Mouse (Mus musculus): ENCODE results near the gene Nf1.

The Nf1 gene

DNA sequence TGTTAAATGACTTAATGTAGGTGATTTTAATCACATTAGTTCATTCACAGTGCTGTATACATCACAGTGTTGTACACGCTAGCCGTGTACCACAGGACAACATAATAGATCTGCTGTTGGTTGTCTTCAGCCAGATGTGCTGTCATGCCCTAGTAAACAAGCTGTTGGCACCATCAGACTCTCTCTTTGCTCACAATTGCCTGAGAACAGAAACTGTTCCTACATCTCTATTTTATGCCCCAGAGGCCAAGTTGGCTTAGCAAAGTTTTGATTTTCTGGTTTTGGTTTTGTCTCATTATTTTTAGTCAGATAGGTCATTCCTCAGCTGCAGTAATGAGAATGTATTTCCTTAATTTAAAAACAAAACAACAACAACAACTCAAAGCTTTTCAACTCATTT is 190.2 kb downstream of the Nf1 start:
- DNase-seq = no peak

DNA sequence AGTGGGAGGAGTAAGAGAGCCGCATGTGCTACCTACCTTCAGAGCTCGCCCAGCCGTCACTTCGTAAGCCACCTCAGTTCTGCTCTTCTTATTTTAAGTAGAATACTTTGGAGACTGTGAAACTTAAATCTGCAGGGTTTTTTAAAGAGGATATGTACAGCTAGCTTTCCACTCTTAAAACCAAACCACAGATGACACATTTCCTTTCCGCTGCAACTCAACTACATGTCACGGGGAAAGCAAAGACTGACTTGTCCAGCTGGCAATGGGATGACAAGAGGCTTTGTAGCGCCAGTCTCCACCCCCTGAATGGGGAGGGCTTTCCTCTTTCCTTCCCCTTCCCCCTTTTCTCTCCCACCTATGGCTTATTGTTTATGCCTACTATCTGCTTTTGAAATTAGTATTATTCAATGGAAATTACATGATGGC is 190.9 kb downstream of the Nf1 start, which contains the start of the genes Evi2 and Evi2a:
Gene Evi2 (minus strand): TSS at position 257 of the 429 bp plus-strand sequence.
Gene Evi2a (minus strand): TSS at position 277 of the 429 bp plus-strand sequence.
- DNase-seq = peak; percentile 15

DNA sequence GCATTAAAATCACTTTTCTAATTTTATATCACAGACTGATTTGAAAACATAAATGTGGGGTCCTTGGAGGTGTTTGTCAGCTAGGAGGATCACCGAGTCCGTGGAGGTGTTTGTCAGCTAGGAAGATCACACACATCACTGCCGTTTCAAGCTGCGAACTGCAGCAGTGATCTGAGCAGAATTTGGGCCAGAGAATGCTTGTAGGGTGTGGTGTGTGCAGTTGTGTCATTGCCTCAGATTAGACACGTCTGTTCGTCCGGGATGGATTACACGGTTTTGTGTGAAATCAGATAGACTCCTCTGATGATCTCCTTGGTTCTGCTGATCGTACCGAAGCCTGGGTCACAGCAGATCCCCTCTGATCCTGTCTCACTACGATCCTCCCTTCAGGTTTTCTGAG is 191.3 kb downstream of the Nf1 start:
- DNase-seq = no peak

DNA sequence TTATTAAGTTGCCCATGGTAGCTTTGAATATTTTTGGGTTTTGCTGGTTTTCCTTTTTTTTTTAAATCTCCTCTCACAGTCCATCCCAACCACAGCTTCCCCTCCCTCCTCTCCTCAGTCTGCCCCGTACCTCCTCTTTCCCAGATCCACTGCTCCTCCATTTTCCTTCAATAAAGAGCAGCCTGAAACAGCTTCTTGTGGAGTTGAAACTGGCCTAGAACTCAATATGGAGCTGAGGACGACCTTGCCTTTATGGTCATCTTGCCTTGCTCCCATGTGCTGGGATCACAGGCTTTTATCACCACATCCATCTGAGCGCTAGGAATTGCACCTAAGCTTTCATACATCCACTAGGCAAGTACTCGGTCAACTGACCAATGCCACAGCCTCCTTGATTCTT is 192.0 kb downstream of the Nf1 start:
- DNase-seq = no peak

DNA sequence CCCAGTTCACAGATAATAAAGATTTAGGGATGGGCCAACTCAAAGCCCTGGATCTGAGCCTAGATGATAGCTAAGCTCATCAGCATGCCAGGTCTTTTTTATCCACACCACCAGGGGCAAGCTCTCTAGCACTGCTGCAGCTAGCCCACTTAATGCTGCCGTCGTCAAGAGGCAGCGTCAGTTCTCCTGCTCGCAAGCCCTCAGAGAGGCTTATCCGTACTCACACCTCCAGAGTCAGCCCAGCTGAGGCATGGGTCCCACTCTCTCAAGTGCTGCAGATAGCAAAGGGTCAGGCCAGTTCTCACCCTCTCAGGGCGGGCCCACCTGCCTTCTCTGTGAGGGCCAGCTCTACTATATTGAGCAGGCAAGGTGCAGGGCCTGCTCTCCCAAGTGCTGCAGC is 193.8 kb downstream of the Nf1 start:
- DNase-seq = no peak

DNA sequence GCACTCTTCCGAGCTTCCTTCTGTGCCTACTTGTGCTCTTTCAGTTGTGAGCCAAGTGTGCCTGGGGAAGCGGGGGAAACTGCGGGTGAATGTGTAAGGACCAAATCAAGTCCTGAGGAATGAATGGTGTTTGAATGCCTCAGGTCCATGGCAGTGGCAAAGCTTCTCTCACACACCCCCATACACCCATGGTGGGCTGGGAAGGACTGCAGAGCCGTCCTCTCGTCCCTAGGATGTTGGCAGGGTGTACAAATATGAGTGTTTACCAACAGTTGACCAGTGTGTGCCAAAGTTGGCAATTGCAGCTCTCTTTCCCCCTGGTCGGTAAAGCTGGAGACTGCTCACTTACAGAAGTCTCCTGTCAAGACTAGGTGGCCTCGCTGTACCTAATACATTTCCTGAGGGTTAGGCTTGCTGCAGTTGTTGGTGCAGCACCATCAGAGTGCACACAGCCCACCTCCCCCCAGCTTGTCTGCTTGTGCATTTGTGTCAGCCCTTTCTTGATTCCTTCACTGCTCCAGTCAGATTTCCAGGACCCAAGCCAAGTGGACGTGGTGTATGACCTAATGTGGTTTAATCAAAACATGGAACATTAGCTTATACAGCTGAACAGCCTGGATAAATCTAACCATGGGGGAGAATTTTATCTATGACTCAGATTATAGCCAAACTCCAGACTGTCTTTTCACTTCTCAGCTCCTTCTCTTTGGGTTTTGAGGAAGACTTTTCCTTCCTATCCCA is 194.6 kb downstream of the Nf1 start:
- DNase-seq = peak; percentile 78

DNA sequence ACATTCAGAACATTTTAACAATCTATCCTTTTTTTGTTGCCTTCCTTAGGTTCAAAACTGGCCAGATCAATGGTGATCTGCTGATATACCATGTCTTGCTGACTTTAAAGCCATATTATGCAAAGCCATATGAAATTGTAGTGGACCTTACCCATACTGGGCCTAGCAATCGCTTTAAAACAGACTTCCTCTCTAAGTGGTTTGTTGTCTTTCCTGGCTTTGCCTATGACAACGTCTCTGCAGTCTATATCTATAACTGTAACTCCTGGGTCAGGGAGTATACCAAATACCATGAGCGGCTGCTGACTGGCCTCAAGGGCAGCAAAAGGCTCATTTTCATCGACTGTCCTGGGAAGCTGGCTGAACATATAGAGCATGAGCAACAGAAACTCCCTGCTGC is 196.1 kb downstream of the Nf1 start:
- no peak for DNase-seq

DNA sequence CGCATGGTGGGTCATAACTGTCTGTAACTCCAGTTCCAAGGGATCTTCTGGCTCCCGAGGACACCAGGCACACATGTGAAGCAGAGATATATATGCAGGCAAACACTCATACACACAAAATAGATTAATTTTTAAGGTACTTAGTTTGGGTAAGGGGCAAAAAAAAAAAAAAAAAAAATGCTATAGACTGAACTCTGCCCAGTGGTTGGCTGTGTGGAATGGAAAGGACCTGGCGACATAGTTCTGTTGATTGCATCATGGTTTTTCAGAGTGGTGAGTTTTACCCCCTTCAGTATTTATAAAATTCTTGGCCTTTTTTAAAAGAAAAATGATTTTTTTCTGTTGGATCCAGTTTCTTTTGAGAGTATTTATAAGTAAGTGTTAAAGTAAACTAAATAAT is 196.8 kb downstream of the Nf1 start:
- DNase-seq = no peak

DNA sequence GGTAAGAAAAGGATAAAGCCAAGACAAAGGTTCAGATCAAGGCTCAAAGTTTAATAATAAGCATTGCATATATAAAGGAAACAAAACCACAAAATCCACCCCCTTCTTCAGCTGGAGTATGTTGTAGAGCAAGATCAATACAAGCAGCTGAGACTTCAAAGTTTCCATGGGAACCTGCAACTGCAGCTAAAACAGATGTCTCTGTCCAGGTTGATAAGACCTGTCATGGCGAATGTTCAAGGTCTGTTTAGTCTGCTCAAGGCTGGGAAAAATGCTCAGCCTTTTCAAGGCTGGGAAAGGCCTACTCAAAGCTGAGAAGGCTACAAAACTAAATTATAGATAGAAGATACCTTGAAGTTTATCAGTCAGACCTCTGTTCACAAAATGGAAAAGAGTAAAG is 213.1 kb downstream of the Nf1 start:
- no peak for DNase-seq

DNA sequence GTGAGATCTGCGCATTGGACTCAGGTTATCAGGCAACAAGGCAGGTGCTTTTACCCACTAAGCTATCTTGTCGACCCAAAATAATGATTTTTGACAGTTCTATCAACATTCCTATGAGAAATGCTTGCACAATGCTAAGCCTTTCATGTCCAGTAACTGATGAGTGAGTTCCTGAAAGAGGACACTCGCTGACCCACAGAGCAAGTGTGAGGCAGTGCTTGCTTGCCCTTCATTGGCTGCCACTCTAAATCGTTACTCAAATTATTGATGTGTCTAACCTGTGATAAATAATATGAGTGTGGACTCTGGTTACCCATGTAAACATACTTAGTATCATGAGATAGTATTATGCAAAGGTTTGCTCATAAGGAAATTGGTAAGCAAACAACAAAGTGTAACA is 221.0 kb downstream of the Nf1 start:
- DNase-seq = no peak

DNA sequence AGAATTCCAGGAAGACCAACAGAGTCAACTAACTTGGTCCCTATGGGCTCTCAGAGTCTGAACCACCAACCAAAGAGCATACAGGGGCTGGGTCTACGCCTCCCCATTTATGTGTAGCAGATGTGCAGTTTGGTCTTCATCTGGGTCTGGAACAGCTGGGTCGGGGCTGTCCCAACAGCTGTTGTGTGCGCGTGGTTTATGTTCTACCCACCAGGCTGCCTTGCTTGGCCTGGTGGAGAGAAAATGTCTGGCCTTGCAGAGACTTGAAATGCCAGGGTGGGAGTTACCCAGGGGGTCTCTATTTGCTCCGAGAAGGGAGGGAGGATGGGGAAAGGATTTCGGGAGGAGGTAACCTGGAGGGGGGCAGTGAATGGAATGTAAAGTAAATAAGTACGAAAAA is 224.0 kb downstream of the Nf1 start:
- DNase-seq = no peak

DNA sequence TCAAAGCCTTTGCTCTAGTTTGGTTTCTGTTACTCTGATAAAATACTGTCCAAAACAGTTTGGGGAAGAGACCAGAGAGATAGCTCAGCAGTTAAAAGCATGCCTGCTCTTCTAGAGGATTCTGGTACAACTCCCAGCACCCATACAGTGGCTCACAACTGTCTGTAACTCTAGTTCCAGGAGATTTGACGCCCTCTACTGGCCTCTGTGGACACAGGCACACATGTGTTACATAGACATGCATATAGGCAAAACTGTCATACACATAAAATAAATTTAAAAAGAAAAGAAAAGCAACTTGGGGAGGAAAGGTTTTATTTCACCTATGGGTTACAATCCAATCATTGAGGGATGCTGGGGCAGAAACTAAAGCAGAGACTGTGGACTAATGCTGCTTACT is 227.5 kb downstream of the Nf1 start:
- no peak for DNase-seq

DNA sequence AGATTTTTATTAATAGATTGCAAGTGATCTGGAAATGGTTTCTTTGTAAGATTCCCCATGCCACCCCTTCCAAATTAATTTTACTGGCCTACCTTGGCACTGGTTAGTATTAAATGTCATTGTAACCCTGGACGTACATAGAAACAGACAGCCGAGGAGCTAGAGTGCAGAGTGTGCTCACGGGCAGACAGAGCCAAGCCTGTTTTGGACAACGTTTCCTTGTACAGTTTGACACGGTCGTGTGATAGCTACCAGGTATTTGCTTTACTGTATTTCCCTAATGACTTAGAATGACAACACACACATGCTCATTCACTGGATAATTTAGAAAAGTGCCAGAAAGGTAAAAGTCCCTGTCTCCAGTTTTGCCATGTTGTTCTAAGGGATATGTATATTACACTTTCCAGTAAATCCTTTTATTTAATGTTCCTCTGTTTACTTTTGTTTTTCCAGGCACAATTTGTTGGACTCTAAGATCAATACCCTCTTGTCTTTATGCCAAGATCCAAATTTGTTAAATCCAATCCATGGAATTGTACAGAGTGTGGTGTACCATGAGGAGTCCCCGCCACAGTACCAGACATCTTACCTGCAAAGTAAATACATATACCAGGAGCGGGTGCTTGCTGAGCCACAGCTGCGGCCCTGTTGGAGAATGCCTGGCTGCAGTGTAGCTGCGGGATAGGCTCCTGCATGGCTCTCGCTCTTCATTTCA is 228.9 kb downstream of the Nf1 start:
- no peak for DNase-seq

DNA sequence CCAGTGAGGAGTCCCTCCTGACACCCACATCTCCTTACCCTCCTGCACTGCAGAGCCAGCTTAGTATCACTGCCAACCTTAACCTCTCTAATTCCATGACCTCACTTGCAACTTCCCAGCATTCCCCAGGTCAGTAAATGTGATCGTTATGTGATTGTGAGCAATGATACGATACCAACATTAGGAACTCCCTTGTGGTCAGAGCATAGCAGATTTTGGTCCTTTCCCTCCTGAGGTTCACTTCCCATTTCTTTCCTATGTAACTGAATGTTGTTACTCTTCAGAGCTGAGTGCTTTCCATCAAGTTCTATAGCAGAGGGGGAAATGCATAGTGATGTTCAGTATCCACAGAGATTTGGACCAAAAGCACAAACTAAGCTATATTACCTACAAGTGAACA is 230.8 kb downstream of the Nf1 start:
- DNase-seq = no peak

DNA sequence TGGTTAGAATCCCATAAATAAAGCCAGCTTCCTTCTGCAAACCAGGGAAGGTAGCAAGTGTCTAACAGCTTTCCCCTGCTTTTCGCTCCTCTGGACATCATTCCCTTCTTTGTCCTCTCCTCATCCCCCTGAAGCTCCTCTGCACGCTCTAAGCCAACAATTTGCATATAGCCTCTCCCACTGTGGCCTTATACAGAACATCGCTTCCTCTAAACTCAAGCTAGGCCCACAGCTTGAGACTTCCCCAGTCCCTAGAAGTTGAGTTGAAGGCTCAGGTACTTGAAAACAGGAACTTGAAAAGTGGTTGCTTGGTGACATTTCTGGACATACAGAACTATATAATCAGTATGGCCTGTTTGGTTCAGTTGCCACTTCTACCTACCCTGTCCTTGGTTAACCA is 234.3 kb downstream of the Nf1 start:
- DNase-seq = no peak

DNA sequence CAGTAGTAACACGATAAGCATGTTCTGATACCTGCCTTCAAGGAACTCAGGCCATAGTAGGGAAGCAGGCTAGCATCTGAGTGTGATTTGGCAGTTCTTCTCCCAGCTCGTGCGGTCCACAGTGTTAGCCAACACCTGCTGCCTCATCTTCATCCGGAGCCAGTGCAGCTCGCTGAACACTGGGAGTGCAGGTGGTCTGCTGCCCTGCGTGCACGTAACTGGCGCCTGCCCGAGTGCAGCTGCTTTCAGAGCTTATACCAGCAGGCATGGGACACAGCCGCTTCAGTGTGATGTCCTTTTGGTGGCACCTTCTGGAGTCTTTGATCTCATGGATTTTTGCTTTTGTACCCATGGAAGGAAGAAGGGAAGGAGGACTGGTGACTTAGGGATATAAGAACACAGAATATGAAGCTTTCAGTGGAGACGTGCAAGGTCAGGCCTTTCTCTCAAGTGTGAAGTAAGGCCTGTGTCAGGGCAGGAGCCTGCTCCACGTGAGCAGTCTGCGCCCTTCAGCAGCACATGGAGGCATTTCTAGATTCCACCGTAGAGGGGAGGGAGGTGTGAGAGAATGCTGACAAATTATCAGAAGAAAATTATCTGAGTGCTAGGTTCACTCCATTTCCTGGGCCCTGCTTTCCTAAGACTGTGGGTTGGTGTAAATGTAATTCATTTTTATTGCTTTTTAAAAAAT is 236.0 kb downstream of the Nf1 start:
- no peak for DNase-seq

DNA sequence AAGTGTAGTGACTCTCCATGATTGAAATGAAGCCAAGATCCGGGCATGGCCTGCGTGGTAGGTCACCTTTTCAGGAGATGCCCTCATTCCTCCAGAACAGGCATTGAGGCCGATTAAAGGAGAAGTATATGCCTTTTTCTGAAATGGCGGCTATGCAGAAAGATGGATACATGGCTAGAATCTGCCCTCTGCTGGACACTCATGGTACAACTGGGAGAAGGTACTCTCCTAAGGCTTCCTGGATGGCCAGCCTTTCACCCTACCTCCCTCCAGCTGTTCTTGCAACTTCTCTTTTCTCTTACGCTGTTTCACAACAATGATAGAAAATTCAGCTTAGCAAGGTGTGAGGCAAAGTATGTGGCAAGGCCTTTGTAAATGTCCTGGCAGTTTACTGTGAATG is 238.2 kb downstream of the Nf1 start:
- DNase-seq = peak; percentile 86

DNA sequence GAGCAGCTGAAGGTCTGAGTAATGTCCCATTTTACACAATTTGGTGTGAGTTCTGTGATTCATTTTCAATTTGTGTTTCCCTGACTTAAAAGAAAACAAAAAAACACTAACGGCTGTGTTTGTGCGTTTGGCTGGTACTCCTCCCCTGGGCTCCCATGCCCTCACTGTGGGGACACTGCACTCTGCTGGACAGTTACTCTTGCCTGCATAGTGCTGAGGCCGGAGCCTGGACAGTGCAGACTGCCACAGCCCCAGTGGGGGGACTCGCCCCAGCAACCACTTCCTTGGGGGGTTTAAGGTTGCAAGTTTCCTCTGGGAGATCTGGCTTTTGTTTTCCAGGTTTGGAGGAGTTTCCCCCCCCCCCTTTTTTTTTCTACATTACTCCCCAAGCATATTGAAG is 241.2 kb downstream of the Nf1 start:
- peak; percentile 44 for DNase-seq

DNA sequence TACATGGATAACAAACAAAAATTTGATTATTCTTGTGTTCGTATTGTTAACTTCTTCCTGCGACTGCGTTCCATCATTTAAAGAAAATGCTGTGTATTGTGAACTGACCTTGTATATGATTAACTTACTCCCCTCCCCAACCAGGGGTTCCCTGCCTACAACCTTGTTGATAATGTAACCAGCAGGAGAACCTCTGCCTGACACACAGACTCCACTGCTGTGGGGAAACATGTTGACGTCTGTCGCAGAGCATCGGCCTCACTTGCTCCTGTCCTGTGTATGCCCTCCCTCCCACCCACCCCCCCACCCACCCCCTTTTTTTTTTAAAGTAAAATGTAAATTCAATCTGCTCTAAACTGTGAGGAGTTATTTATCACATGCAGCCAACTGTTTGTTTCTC is 241.8 kb downstream of the Nf1 start:
- DNase-seq = no peak

DNA sequence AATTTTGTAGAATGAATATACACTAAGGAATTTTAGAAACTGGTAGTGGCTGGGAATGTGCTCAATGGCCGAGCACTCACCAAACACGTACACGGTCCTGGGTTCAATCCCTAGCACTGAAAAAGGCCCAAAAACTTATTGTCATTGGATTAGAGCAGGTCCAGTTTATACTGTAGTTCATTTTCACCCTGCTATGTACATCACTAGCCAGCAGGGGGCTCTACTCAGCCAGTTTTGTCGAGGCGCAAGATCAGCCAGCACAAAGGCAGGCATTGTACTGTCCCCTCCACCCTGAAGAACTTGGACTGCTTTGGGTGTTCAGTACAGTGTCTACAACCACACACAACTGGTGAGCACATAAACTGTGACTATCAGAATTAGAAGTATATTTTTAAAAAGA is 244.7 kb downstream of the Nf1 start:
- DNase-seq = peak; percentile 78

DNA sequence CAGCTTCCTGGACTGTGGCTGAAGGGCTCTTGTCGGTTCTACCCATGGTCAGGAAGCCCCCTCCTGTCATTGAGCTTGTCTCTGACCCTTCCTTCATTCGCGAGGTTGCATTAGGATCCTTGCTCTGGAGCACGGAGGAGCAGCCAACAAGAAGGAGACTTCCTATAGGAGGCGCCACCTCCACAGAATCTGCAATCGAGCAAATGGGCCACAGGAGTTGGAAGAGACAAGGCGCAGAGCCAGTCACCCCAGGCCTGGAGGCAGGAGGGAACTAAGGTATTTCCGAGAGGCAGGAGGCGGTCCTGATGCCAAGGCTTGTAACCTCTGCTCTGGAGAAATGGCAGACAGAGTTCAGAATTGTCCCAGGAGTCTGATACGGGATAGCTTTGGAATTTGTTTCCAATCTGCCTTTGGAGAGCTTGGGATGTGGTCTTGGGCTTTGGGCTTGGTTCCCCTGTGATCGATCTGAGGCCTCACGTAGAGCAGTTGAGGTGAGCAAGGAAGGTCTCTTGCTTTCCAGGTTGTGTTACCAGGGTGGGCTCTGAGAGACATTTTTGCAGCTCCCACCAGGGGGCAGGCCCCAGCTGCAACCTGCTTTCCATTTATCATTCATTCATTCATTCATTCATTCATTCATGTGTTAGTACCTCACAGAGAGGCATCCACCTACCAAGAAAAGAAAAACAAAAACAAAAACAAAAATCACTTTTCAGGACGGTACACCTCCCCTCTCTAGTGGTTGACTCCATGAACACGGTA is 250.0 kb downstream of the Nf1 start:
- peak; percentile 40 for DNase-seq

DNA sequence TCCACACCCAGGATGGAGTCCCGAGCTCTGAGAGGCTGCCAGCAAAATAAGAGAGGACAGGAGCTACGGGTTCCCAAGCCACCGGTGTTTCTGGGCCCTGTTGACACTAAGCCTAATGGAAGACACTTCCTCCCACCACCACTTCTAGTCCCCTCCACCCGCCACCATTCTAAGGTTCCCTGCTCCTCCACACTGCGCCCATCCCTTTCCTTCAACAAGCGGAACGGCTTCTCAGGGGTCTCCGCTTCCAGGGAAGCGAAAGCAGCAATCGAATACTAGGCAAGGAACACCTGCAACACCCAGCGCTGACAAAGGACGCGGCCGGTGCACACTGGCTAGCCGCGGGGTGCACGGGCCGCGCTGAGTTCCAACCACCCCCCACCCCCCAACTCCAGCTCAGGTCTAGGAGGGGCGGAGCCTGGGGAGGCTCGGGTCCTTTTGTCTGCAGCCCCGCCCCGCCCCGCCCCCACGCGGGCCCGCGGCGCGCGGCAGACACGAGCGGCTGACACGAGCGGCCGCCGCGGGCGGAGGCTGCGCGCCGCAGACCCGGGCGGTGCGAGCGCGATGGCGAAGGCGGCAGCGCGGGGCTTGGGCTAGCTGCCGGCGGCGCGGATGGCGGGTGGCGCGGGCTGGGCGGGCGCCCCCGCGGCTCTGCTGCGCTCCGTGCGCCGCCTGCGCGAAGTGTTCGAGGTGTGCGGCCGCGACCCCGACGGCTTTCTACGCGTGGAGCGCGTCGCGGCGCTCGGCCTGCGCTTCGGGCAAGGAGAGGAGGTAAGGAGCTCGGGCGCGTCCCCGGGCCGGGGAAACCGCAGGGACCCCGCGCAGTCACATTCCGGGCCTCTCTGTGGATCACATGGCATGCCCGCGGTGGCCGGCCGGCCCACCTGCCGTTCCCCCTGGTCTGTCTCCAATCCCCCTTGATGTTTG is 251.4 kb downstream of the Nf1 start, which contains the start of gene Rab11fip4:
Gene Rab11fip4 (plus strand): TSS at position 549 of the 927 bp plus-strand sequence.
- peak; percentile 38 for DNase-seq
